Mouse (Mus musculus) small intestine, adult 2 months (tissue): ENCODE data around the gene Elovl6.

ENCODE experiments used
- CTCF ChIP-seq: fragments of 200-500 bp; IDR thresholded peaks from 2 replicates; pipeline ENCODE4 v1.5.1; 2012; ENCODE audit warnings: low read depth, mild to moderate bottlenecking, control low read depth, inconsistent platforms, low read length, moderate library complexity, mixed read lengths; ENCODE audit not compliant: insufficient replicate concordance, insufficient read length; ENCODE audit errors: extremely low read depth
- POLR2A ChIP-seq: fragments of 200-500 bp; IDR thresholded peaks from 2 replicates; pipeline ENCODE4 v1.6.1; 2012; ENCODE audit warnings: low read depth, mild to moderate bottlenecking, control low read depth, inconsistent platforms, low read length, moderate library complexity

GRCm38 (mm10) chr3:129681841-129682240, 149.7 kb downstream of the Elovl6 start:
- TF ChIP-seq CTCF, result no peak
- TF ChIP-seq POLR2A, result no peak
